Mouse (Mus musculus): ENCODE measurements around the gene Bola1.

GRCm38 (mm10) chr3:96264404-96264949, 45.0 kb upstream of the Bola1 start:
- no peak for TF ChIP-seq CTCF (IDR thresholded peaks at IDR 0.05; ENCODE audit: control insufficient read depth, insufficient read depth, low read length)
- TF ChIP-seq POLR2A (IDR thresholded peaks at IDR 0.05; ENCODE audit: borderline replicate concordance, control insufficient read depth, low read depth, low read length), result no peak

Measured in bone marrow, adult 2 months (tissue).